Mouse (Mus musculus) liver, embryonic 16.5 days (tissue): Measurements from ENCODE around the gene Angptl3. TPM values are rescaled to one million over a fixed set of nuclear protein-coding genes. Genes with fewer than 3 reads are reported as not detected.
A peak's percentile ranks its signal among the peaks of the same experiment; 100 is the strongest.

ENCODE experiments used
- ATAC-seq: fragments of 200-750 bp; cut with Nextera tagmentation; 2 replicates; pipeline ENCODE4 v1.8.0; 2017; ENCODE audit warnings: low read depth, mild to moderate bottlenecking, moderate number of reproducible peaks, moderate library complexity
- H3K27ac ChIP-seq: fragments of 300-500 bp; sonication (generic); 2 replicates; pipeline ENCODE4 v1.5.1; 2014; ENCODE audit warnings: mild to moderate bottlenecking, low read length
- H3K27me3 ChIP-seq: fragments of 300-500 bp; sonication (generic); 2 replicates; pipeline ENCODE4 v1.6.1; 2014; ENCODE audit warnings: low read depth, low read length, mixed read lengths; ENCODE audit not compliant: control insufficient read depth, insufficient read depth
- H3K36me3 ChIP-seq: fragments of 300-500 bp; sonication (generic); 2 replicates; pipeline ENCODE4 v1.6.1; 2014; ENCODE audit warnings: mild to moderate bottlenecking; ENCODE audit not compliant: control insufficient read depth, insufficient read depth
- H3K4me1 ChIP-seq: fragments of 300-500 bp; sonication (generic); 2 replicates; pipeline ENCODE4 v1.6.1; 2014; ENCODE audit warnings: low read depth, low read length, mixed read lengths; ENCODE audit not compliant: control insufficient read depth
- H3K4me2 ChIP-seq: fragments of 300-500 bp; sonication (generic); 2 replicates; pipeline ENCODE4 v1.6.1; 2014; ENCODE audit warnings: low read depth, low read length, mixed read lengths
- H3K4me3 ChIP-seq: fragments of 300-500 bp; sonication (generic); 2 replicates; pipeline ENCODE4 v1.5.1; 2014; ENCODE audit warnings: low read depth, mild to moderate bottlenecking, low read length
- H3K9ac ChIP-seq: fragments of 300-500 bp; sonication (generic); 2 replicates; pipeline ENCODE4 v1.6.1; 2014; ENCODE audit warnings: low read depth, low read length
- H3K9me3 ChIP-seq: fragments of 300-500 bp; sonication (generic); replicated peaks from 2 replicates; pipeline ENCODE4 v1.6.1; 2016; ENCODE audit warnings: low read length; ENCODE audit not compliant: control insufficient read depth
- WGBS: fragments of 180-500 bp; shearing (Covaris S2); extraction: QIAGEN DNeasy Blood & Tissue Kit; methylation state at CpG from one replicate; pipeline ENCODE4 v1.1.7; 2014; ENCODE audit not compliant: insufficient replicate concordance; 5-methylcytosine and 5-hydroxymethylcytosine counted together
- polyA plus RNA-seq: library from polyadenylated mRNA; unstranded; fragments of >200 nt; fragmentation: Nextera tagmentation; extraction: Ambion mirVana; gene quantifications from 2 replicates; pipeline ENCODE4 v1.2.1, GENCODE M21; 2015

The Angptl3 gene
- polyA plus RNA-seq: 230 and 253 TPM in 2 replicates

GRCm38 (mm10) chr4:99030686-99031085 is at the start of gene Angptl3:
Gene Angptl3 (plus strand): TSS chr4:99030954.
- Histone ChIP-seq H3K9ac (no peak within 1 kb of the TSS), H3K9me3 (no peaks in the 10 kb centered on the region), H3K4me3 (peak within 1 kb of the TSS; percentile 46), H3K4me2 (peak within 1 kb of the TSS; percentile 27; the same call in 1 of the 2 replicates), H3K27me3 (no peaks in the 10 kb centered on the region), H3K27ac (no peak within 1 kb of the TSS), H3K4me1 (no peaks in the 10 kb centered on the region; the same call in 1 of the 2 replicates), H3K36me3 (no peaks in the 10 kb centered on the region)
- 65% methylated on average over 2 of the region's 2 CpGs for WGBS
- peak; percentile 75 for ATAC-seq

DNA sequence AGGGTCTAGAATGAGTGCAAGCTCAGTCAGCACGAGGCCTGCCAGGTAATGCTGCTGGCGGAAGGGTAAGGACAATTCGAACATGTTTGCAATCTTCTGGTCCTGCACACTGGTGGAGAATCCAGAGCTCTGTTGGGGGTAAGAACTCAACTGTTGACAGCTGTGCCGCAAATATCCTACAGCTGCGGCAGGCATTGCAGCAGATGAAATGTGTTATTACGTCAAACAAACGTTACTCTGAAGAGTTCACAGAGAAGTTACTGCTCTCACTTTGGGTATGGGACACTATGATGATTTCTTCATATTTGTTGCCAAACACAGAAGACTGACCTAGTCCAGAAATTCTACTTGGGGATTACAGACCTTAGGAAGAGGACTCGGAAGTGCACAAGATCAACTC is 46.1 kb upstream of the Angptl3 start:
- Histone ChIP-seq H3K9ac (no peak overlapping the region), H3K27me3 (no peaks in the 10 kb centered on the region), H3K9me3 (no peaks in the 10 kb centered on the region), H3K36me3 (no peaks in the 10 kb centered on the region; the same call in 1 of the 2 replicates), H3K4me3 (no peak overlapping the region), H3K27ac (no peak overlapping the region), H3K4me2 (no peak overlapping the region), H3K4me1 (no peaks in the 10 kb centered on the region)
- ATAC-seq: no peak
- WGBS: 74% methylated on average over 8 of the region's 8 CpGs

DNA sequence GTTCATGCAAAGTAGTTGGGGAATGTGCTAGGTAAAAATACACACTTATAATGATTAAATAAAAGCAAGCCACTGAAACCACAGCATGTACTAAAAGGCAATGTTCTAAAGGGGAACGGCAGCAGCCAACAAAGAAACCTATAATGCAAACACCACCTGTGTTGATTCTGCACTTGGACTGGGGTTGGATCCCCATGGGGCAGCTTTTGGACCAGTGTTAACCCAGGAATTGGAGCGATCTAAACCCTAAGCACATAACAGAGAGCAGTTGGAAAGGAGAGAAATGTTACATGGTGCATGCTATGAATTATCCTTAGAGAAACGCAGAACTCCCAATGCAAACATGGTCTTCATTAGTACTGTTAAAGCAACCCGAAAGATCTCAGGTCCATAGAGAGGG is 37.3 kb upstream of the Angptl3 start:
- H3K27me3 ChIP-seq: no peaks in the 10 kb centered on the region
- H3K9me3 ChIP-seq: no peaks in the 10 kb centered on the region
- ATAC-seq: no peak
- WGBS: 75% methylated on average over 4 of the region's 4 CpGs
- no peaks in the 10 kb centered on the region for H3K4me1 ChIP-seq
- H3K36me3 ChIP-seq: no peaks in the 10 kb centered on the region
- no peak overlapping the region for H3K9ac ChIP-seq
- H3K27ac ChIP-seq: no peak overlapping the region
- no peak overlapping the region for H3K4me3 ChIP-seq
- H3K4me2 ChIP-seq: no peak overlapping the region

DNA sequence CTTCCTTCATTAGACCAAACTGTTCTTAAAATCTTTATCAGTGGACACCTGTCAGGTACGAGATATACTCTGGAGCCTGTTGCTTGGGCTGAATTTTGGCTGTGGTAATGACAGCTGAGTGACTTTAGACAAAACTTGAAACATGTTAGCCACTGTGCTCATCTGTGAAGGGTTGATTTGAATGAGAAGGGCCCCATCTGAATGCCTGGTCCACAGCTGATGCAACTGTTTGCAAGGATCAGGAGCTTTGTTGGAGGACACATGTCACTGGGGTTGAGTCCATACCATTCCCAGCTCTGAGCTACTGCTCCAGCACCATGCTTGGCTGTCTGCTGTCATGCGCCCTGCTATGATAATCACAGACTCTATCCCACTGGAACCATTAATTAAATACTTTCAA is 25.2 kb upstream of the Angptl3 start:
- H3K27ac ChIP-seq: no peak overlapping the region
- no peak overlapping the region for H3K4me2 ChIP-seq
- WGBS: 73% methylated on average over 2 of the region's 2 CpGs

GRCm38 (mm10) chr4:99006319-99006718 is 24.4 kb upstream of the Angptl3 start:
- Histone ChIP-seq H3K4me1 (no peaks in the 10 kb centered on the region), H3K4me3 (no peak overlapping the region), H3K9ac (no peak overlapping the region), H3K27ac (no peak overlapping the region), H3K36me3 (no peaks in the 10 kb centered on the region), H3K9me3 (no peaks in the 10 kb centered on the region), H3K4me2 (no peak overlapping the region), H3K27me3 (no peaks in the 10 kb centered on the region)
- 63% methylated on average over 2 of the region's 2 CpGs for WGBS
- peak; percentile 60 for ATAC-seq

More for the DNA sequence above, 25.2 kb upstream of the Angptl3 start:
- Histone ChIP-seq H3K9me3 (no peaks in the 10 kb centered on the region), H3K36me3 (no peaks in the 10 kb centered on the region), H3K9ac (no peak overlapping the region), H3K4me3 (no peak overlapping the region), H3K27me3 (no peaks in the 10 kb centered on the region), H3K4me1 (no peaks in the 10 kb centered on the region)
- no peak for ATAC-seq

- H3K27ac ChIP-seq: no peak overlapping the region
- 75% methylated on average over 4 of the region's 4 CpGs for WGBS
- no peaks in the 10 kb centered on the region for H3K27me3 ChIP-seq
- no peaks in the 10 kb centered on the region for H3K9me3 ChIP-seq
- H3K4me1 ChIP-seq: no peaks in the 10 kb centered on the region
- no peak overlapping the region for H3K4me3 ChIP-seq
- no peak overlapping the region for H3K4me2 ChIP-seq
- no peak for ATAC-seq
- H3K9ac ChIP-seq: no peak overlapping the region
- no peaks in the 10 kb centered on the region; the same call in 1 of the 2 replicates for H3K36me3 ChIP-seq
These were observed 19.7 kb upstream of the Angptl3 start for GRCm38 (mm10) chr4:99011039-99011438.

- no peak for ATAC-seq
- Histone ChIP-seq H3K36me3 (no peaks in the 10 kb centered on the region), H3K4me2 (no peak overlapping the region), H3K27me3 (no peaks in the 10 kb centered on the region), H3K4me1 (no peaks in the 10 kb centered on the region), H3K27ac (no peak overlapping the region), H3K9ac (no peak overlapping the region), H3K4me3 (no peak overlapping the region), H3K9me3 (no peaks in the 10 kb centered on the region)
- 83% methylated on average over 8 of the region's 8 CpGs for WGBS
These were observed 8.5 kb upstream of the Angptl3 start for GRCm38 (mm10) chr4:99022221-99022620.

DNA sequence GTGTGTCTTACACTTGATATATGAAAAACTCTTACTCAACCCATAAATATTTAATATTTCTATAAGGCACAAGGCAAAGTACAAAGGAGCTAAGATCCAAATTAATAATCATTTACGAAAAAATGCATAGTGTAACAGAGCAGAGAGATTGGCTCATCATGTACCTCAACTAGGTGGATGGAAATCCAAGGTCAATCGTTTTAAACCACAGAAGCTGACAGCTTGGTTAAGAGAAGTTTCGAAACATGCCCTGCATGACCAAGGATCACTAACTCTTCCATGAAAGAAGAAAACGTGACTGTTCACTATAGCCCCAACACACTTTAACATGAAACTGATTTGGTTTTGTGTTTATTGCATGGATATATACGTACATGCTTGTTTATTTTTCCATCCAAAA is 2.4 kb upstream of the Angptl3 start:
- Histone ChIP-seq H3K9me3 (no peaks in the 10 kb centered on the region), H3K9ac (no peak overlapping the region), H3K4me1 (no peaks in the 10 kb centered on the region; the same call in 1 of the 2 replicates), H3K27me3 (no peaks in the 10 kb centered on the region), H3K4me3 (no peak overlapping the region), H3K4me2 (no peak overlapping the region), H3K36me3 (no peaks in the 10 kb centered on the region), H3K27ac (no peak overlapping the region)
- WGBS: 58% methylated on average over 5 of the region's 5 CpGs
- ATAC-seq: peak; percentile 59

DNA sequence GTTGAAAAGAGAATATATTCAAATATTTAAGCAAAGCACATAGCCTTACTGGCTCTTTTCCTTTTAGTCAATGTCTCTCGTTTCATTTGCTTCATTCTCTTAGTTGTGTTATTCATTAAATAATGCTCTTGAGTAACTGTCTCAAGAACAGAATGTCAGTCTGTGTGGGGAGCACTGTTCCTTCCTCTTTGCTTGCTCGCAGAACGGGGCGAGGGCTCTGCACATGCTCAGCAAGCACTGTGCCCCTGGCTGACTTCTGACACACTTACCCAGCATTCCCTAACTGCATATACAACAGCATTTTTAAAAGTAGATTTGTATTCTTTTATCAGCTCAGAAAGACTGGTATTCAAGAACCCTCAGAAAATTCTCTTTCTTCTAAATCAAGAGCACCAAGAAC is 2.2 kb downstream of the Angptl3 start:
- Histone ChIP-seq H3K4me3 (no peak overlapping the region), H3K4me1 (no peaks in the 10 kb centered on the region), H3K27me3 (no peaks in the 10 kb centered on the region), H3K4me2 (peak overlapping the region; percentile 24; the same call in 1 of the 2 replicates), H3K36me3 (no peaks in the 10 kb centered on the region), H3K9ac (no peak overlapping the region), H3K9me3 (no peaks in the 10 kb centered on the region), H3K27ac (no peak overlapping the region)
- ATAC-seq: peak; percentile 65
- 25% methylated on average over 4 of the region's 4 CpGs for WGBS
